Mouse (Mus musculus) megakaryocyte, embryonic 14.5 days (primary cell): ENCODE measurements at regions not wholly inside any gene's neighbourhood (a gene's known extent, or its start where the extent isn't known, plus 50 kb on each side); places are given as distances from the start of the nearest gene placed in this dataset.

Experiments
- FLI1 ChIP-seq: IDR thresholded peaks from 2 replicates; pipeline ENCODE4 v1.6.1; 2012; ENCODE audit warnings: low read length, inconsistent platforms, mixed read lengths
- GATA1 ChIP-seq: IDR thresholded peaks from 3 replicates; pipeline ENCODE4 v1.6.1; 2012; ENCODE audit warnings: mixed read lengths, low read length, inconsistent platforms, borderline replicate concordance

GRCm38 (mm10) chr3:36383438-36383945, 92.2 kb downstream of the Anxa5 start:
- no peak for TF ChIP-seq GATA1
- no peak for TF ChIP-seq FLI1
